Mouse (Mus musculus) bone marrow, adult 2 months (tissue): ENCODE measurements around the gene Dynlt1f. TPM values are rescaled to one million over a fixed set of nuclear protein-coding genes. Genes with fewer than 3 reads are reported as not detected.
"Not testable (repeated sequence)": the region's sequence is repeated elsewhere in the genome, so short reads cannot be mapped to it uniquely, and the experiment has no call there.

ENCODE experiments used
- H3K27ac ChIP-seq: fragments of 200-500 bp; 2 replicates; pipeline ENCODE4 v1.5.1; 2012; ENCODE audit warnings: low read depth, mild to moderate bottlenecking, control low read depth, inconsistent platforms, low read length; ENCODE audit not compliant: control insufficient read depth, poor library complexity, insufficient read depth
- H3K4me1 ChIP-seq: fragments of 200-500 bp; 2 replicates; pipeline ENCODE4 v1.6.1; 2011; ENCODE audit warnings: low read length; ENCODE audit not compliant: control insufficient read depth, insufficient read depth
- H3K4me3 ChIP-seq: fragments of 200-500 bp; replicated peaks from 2 replicates; pipeline ENCODE3; 2011; ENCODE audit warnings: mild to moderate bottlenecking, low read depth, low read length, control low read depth; ENCODE audit not compliant: control insufficient read depth
- CTCF ChIP-seq: fragments of 200-500 bp; IDR thresholded peaks from 2 replicates; pipeline ENCODE4 v1.5.1; 2011; ENCODE audit warnings: low read length, control low read depth; ENCODE audit not compliant: control insufficient read depth, insufficient read depth
- WGBS: fragments of 180-500 bp; shearing (Covaris S2); methylation state at CpG from one replicate; pipeline ENCODE4 v1.1.7; 2018; 5-methylcytosine and 5-hydroxymethylcytosine counted together
- polyA plus RNA-seq: library from polyadenylated mRNA; stranded (reverse); fragments of >200 nt; gene quantifications from 2 replicates; pipeline ENCODE4 v1.2.4, GENCODE M21; 2011; ENCODE audit warnings: low replicate concordance; ENCODE audit not compliant: missing spikeins, insufficient read depth, insufficient read length

The Dynlt1f gene
- polyA plus RNA-seq, result 11.6 and 31.7 TPM in 2 replicates

DNA sequence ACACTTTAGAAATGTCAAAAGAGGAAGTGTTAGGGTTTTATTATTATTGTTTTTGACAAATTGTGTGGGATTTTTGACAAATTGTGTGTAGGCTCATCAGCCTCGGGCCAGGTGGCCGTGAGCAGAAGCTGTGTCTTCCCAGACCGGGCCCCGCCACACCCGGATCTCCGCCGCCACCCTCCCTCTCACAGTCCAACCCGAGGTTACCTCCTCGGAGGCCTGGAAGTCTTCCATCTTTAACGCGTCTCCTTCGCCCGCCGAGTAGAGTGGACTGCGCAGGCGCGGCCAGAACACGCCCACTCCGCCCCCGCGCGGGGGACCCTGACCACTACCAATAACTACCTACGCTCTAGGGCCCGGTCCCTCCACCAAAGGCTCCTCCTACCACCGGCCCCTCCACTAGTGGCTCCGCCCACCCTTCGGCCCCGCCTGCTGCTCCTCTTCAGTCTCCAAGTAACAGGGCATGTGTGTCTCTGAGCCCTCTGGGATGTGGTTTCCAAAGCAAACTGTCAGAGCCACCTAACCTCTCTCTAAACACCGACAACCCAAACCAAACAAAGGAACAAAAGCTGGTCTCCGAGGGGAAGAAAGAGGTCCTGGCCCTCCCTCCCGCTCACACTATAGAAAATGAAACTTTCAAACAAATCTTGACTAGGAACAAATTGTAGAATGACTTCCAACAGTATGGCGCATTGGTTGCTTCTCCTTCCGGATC, at the start of gene Dynlt1f:
Gene Dynlt1f (minus strand): TSS at position 334 of the 715 bp plus-strand sequence.
- Histone ChIP-seq H3K27ac (peak within 1 kb of the TSS; percentile 91), H3K4me3 (peak within 1 kb of the TSS; percentile 74)
- 1% methylated on average over 24 of the region's 33 CpGs for WGBS
- H3K4me1 ChIP-seq, result not testable (repeated sequence)

DNA sequence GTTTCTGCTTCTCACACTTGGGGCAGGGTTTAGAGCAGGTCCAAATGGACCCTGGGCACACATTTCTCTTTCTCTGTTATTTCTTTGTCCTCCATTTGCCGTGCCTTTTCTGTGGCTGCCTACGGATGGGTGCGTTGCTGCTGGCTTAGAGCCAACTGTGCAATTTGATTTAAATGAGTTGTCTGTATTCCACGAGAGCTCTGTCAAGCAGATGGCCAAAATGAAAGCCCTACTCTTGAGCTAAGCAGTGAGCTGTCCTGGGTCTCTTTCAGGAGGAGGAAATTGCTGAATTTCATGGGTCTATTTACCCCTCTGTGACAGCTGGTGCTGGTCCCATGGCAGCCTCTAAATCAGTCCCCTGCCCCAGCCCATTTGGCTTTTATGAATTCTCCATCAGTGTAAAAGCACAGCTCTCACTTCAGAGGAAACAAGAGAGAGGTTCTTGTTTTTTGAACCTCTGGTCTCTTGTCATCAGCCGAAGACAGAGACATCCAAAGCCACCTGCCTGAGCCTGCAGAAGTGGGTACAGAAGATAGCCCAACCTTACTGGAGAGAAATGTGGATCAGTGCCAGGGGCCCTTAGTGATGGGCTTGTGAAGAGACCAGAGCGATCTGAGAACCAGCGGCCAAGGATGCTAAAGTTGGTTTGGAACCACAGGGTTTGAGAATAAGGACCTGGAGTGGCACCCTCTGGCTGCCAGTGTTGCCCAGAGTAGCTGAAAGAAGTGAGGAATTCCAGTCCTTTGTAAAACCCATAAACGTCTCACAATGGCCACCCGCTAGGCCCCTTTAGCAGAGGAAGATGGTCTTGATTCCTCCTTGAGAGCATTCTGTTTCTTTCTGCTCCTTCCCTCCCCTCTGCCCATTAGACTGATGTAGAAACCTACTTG, 47.9 kb upstream of the Dynlt1f start:
- not testable (repeated sequence) for H3K4me1 ChIP-seq
- 73% methylated on average over 7 of the region's 9 CpGs for WGBS

DNA sequence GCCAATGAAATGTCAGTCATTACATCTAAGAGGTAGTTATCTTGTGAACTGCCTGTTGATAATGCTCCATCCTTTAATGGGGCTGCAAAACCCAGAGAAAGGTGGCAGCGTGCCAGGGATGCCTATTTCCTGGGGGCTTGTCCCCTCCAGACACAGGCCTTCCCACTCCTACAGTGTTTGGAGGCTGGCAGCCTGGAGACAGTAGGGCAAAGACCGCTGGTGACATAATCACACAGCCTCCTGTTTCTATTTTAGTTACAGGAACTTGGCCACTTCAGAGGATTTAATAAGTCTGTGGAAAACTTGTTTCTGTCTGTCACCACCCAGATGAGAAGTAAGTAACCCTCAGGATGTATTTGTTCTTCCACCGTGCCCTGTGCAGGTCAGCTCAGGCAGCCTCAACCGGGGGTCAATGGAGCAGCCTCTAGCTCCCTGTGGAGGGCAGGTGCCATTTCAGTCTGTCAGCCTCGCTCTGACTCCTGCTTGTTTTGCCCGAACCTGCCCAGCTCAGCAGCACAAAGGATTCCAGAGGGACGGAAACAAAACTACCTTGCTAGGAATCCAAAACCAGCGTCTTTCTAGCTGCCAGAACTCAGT, 47.0 kb upstream of the Dynlt1f start:
- 13% methylated on average over 2 of the region's 8 CpGs for WGBS
- not testable (repeated sequence) for H3K4me1 ChIP-seq, H3K27ac ChIP-seq, H3K4me3 ChIP-seq

More for the DNA sequence above, 47.9 kb upstream of the Dynlt1f start:
- H3K27ac ChIP-seq, H3K4me3 ChIP-seq: not testable (repeated sequence)

DNA sequence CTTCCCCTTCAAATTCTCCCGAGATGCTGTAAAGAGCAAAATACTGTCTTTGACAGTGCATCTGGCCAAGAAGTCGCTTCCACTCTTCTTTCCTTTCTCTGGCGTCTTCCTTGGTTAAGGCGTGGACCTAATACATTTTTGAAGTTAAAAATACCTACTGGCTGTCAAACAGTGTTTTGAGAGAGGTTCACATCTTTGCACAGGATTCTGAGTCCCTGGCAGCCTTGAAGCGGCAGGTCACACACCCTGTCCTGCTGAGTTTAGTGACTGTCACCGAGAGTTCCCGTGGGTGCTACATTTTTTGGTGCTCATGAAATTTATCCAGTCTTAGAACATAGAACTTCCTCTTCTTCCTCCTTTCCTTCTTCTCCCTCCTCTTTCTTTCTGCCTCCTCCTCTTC, 44.4 kb upstream of the Dynlt1f start:
- not testable (repeated sequence) for H3K4me1 ChIP-seq, H3K4me3 ChIP-seq, H3K27ac ChIP-seq
- WGBS, result 51% methylated on average over 4 of the region's 7 CpGs

DNA sequence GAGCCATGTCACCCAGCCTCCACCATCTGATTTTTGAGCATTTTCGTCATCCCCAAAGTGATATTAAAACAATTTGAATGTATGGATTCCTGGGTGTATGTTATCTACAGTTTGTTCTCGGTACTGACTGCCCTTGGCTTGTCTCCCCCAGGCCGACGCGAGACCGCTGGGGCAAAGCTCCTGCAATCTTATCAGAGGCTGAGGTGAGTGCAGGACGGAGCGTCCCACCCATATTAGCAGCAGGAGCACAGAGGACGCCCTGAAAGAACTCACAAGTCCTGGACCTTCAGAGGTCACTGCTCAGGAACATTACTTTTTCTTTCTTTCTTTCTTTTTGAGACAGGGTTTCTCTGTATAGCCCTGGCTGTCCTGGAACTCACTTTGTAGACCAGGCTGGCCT, 43.8 kb upstream of the Dynlt1f start:
- H3K27ac ChIP-seq, H3K4me1 ChIP-seq, H3K4me3 ChIP-seq: not testable (repeated sequence)
- 82% methylated on average over 9 of the region's 9 CpGs for WGBS

DNA sequence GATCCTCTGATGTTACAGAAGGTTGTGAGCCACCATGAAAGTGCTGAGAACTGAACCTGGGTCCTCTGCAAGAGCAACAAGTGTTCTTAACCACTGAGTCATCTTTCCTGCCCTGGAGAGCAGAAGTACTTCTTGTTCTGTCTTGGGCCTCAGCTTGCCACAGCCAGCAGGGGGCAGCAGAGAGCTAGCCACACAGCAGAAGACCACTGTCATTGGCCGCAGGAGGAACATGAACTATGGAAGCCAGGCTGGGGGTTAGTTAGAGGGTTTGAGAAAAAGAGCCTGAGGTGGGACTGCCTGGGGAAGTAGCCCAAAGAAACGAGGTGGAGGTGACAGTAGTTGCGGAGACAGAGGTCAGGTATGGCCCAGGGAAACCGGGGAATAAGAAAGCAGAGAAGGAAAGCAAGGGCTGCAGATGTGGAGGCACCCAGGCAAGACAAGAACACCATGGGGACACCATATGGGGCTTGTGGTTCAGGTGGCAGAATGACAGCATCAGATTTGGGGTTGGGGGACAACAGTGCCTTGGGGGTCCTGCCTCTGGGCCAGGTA, 41.6 kb upstream of the Dynlt1f start:
- TF ChIP-seq CTCF, result peak; percentile 38
- H3K4me3 ChIP-seq, result not testable (repeated sequence)
- 34% methylated on average over 4 of the region's 4 CpGs for WGBS

DNA sequence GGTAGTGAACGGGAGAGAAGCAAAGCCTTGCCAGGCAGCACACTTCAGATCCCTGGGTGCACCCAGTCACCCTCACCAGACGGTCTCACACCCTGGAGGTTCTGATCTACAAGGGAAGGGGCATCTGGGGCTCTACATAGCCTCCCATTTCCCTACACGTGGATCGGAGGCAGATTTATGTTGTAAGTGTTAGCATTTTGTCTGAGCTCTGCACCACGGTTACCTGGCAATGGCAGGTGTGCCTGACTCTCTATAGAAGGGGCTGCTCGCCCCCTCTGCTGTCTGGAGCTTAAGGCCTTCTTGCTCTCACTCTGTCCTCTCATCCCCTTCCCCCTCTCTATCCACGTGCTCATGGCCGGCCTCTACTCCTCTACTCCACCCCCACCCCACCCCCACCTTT, 40.8 kb upstream of the Dynlt1f start:
- 63% methylated on average over 8 of the region's 8 CpGs for WGBS
- not testable (repeated sequence) for H3K27ac ChIP-seq, H3K4me3 ChIP-seq, H3K4me1 ChIP-seq

More for the DNA sequence above, 41.6 kb upstream of the Dynlt1f start:
- H3K27ac ChIP-seq, H3K4me1 ChIP-seq: not testable (repeated sequence)

DNA sequence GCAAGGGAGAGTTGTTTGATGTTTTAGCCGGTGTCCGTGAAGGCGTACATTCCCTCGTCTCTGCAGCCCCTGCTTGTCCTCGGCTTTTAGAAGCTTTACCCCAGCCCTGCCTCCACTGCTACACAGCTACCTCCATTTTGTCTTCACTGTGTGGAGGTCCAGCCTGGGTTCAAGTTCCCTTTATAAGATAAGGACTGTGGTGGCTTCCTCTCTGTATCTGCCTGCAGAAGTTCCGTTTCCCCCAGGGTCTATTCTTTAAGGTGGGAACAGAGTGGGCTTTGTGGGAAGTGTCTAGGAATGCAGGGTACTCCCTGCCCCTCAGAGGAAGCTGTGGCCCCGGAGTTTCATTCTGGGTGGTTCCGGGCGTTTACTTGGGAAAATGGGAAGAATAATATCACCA, 40.0 kb upstream of the Dynlt1f start:
- 64% methylated on average over 9 of the region's 9 CpGs for WGBS
- H3K4me3 ChIP-seq, H3K27ac ChIP-seq, H3K4me1 ChIP-seq: not testable (repeated sequence)

DNA sequence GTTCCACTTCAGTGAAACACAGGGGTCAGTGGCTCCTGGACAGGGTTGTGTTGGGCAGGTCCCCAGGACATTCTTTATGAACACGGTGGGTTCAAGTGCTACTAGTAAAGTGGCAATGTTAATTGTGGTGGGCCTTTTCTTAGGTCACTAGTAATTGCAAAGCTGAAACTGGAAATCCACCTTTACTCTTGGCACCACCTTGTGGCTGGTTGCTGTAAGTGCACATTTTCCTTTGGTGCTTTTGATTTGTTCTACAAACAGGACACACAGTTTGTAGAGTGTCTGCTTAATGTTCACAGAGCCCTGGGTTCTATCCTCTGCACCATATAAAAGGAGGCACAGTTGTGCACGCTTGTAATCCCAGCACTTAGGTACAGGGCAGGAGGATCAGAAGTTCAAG, 35.9 kb upstream of the Dynlt1f start:
- TF ChIP-seq CTCF, result peak; percentile 22; the same call in 1 of the 2 replicates
- H3K27ac ChIP-seq, H3K4me3 ChIP-seq, H3K4me1 ChIP-seq: not testable (repeated sequence)
- WGBS, result 7% methylated on average over 2 of the region's 2 CpGs

DNA sequence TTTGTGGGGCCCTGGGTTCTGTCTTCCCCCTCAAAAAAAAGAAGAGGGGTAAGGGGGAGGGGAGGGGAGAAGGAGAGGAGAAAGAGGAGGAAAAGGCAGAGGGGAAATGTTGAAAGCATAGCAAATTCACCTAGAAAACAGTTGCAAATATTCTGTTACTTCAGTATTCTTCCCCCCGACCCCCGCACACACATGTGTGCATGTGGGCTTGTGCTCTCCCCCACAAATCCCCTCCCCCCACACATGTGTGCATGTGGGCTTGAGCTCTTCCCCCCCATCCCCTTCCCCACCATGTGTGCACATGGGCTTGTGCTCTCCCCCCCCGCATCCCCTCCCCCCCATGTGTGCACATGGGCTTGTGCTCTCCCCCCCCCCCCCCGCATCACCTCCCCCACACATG, 33.6 kb upstream of the Dynlt1f start:
- 61% methylated on average over 4 of the region's 4 CpGs for WGBS
- not testable (repeated sequence) for H3K27ac ChIP-seq, H3K4me3 ChIP-seq, H3K4me1 ChIP-seq

DNA sequence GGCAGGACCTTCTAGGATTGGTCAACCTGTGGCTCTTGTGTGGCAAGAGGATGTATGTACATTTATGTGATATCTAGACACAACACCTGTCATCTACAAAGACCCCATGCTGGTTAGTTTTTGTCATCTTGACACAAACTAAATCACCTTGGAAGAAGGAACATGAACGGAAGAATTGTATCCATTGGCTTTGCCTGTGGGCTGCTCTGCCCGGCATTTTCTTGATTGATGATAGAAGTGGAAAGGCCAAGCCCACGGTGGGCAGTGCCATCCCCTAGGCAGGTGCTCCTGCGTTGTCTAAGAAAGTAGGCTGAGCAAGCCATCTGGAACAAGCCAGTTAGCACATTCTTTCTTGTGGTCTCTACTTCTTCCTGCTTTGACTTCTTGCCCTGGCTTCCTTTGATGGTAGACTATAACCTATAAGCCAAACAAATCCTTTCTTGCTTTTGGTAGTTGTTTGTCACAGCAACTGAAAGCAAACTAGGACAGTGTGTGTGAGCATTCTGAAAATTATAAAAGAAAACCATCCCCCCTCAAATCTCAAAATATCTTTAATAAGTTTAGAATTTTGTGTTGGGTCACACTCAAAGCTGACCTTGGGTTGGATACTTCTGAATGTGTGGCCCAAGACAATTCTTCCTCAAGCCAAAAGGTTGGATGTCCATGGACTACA, 30.7 kb upstream of the Dynlt1f start:
- H3K27ac ChIP-seq, H3K4me3 ChIP-seq, H3K4me1 ChIP-seq: not testable (repeated sequence)
- 82% methylated on average over 2 of the region's 4 CpGs for WGBS

DNA sequence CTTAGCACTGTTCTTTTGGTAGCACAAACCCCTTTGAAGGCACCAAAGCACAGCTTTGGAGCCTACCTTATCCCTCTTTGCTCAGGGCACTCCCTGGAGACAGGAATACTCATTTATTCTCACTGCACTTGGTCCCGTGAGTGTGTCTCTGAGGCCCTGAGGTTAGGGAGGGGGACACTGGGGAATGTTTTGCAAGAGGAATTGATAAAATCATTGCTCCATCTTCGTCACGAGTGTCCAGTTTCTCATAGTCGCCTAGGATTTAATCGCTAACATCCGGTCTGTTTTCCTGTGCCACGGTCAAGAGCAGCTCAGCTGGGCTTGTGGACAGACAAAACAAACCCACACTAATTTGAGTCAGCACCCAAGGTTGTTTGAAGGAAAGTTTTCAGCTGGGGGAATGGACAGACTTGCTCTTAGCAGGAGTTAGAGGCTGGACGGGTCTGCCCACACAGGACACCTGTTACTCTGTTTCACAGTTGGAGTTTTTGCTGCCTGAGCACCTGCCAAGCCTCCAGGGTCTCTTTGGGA, 29.7 kb upstream of the Dynlt1f start:
- not testable (repeated sequence) for H3K4me1 ChIP-seq, H3K4me3 ChIP-seq, H3K27ac ChIP-seq
- 52% methylated on average over 5 of the region's 8 CpGs for WGBS
